Mouse (Mus musculus): ENCODE data around the gene Arhgap10.

GRCm38 (mm10) chr8:77209297-77209696 lies 308.5 kb downstream of the Arhgap10 start:
- no peak for TF ChIP-seq ZC3H11A (IDR thresholded peaks at IDR 0.05; ENCODE audit: low read depth, low read length)
- no peak for TF ChIP-seq CHD2 (IDR thresholded peaks at IDR 0.05; ENCODE audit: low read length)
- TF ChIP-seq POLR2A (IDR thresholded peaks at IDR 0.05; ENCODE audit: low read depth, low read length): no peak
- no peak for TF ChIP-seq CTCF (conservative IDR thresholded peaks at IDR 0.05 in 1 of 2, IDR thresholded peaks at IDR 0.05 in 1 of 2; ENCODE audit: low read depth in 2 of 2, low read length in 2 of 2)
- no peak for TF ChIP-seq MAX (IDR thresholded peaks at IDR 0.05; ENCODE audit: low read length)

Data from CH12.LX (cell line).